Mouse (Mus musculus) ES-Bruce4 (cell line): ENCODE data around the gene Nudcd3. TPM values are rescaled to one million over a fixed set of nuclear protein-coding genes. Genes with fewer than 3 reads are reported as not detected.

Experiments
- H3K27ac ChIP-seq: 2 replicates; pipeline ENCODE4 v1.5.1; 2012; ENCODE audit warnings: low read length, inconsistent platforms; ENCODE audit not compliant: insufficient read depth
- H3K27me3 ChIP-seq: 2 replicates; pipeline ENCODE4 v1.6.1; 2012; ENCODE audit warnings: mild to moderate bottlenecking, low read length, inconsistent platforms; ENCODE audit not compliant: control insufficient read depth, poor library complexity, insufficient read depth, severe bottlenecking
- H3K36me3 ChIP-seq: 2 replicates; pipeline ENCODE4 v1.6.1; 2012; ENCODE audit warnings: inconsistent platforms, mild to moderate bottlenecking, low read length, moderate library complexity; ENCODE audit not compliant: control insufficient read depth, poor library complexity, insufficient read depth, severe bottlenecking
- H3K4me1 ChIP-seq: one replicate; pipeline ENCODE4 v1.8.1; 2011; ENCODE audit warnings: low read length; ENCODE audit not compliant: control insufficient read depth, insufficient read depth
- H3K4me3 ChIP-seq: 2 replicates; pipeline ENCODE4 v1.5.1; 2011; ENCODE audit warnings: low read depth, mild to moderate bottlenecking, low read length
- H3K9ac ChIP-seq: 2 replicates; pipeline ENCODE4 v1.6.1; 2012; ENCODE audit warnings: low read depth, mild to moderate bottlenecking, inconsistent platforms; ENCODE audit not compliant: poor library complexity, severe bottlenecking
- H3K9me3 ChIP-seq: replicated peaks from 2 replicates; pipeline ENCODE4 v1.6.1; 2012; ENCODE audit warnings: mild to moderate bottlenecking, low read length, inconsistent platforms; ENCODE audit not compliant: control insufficient read depth, poor library complexity, insufficient read depth, severe bottlenecking
- CTCF ChIP-seq: IDR thresholded peaks from one replicate; pipeline ENCODE4 v1.8.1; 2011; ENCODE audit warnings: low read depth, low read length
- EP300 ChIP-seq: IDR thresholded peaks from 2 replicates; pipeline ENCODE4 v1.6.1; 2011; ENCODE audit warnings: low read depth, low read length; ENCODE audit not compliant: insufficient read depth
- POLR2A ChIP-seq: IDR thresholded peaks from one replicate; pipeline ENCODE4 v1.8.1; 2011; ENCODE audit warnings: low read length; ENCODE audit not compliant: insufficient read depth
- polyA plus RNA-seq: library from polyadenylated mRNA; stranded (reverse); fragments of >200 nt; gene quantifications from 2 replicates; pipeline ENCODE4 v1.2.4, GENCODE M21; 2011; ENCODE audit warnings: low read depth; ENCODE audit not compliant: missing spikeins, insufficient read depth, insufficient read length

The Nudcd3 gene
- 77.6 and 78.2 TPM in 2 replicates for polyA plus RNA-seq

GRCm38 (mm10) chr11:6200087-6200569, at the start of gene Nudcd3:
Gene Nudcd3, minus strand, starts transcription at chr11:6200415.
- Histone ChIP-seq H3K4me3 (peak within 1 kb of the TSS; percentile 76), H3K27me3 (no peaks in the 10 kb centered on the region), H3K4me1 (peaks cover 4% of the 10 kb centered on the region), H3K9me3 (no peaks in the 10 kb centered on the region), H3K36me3 (no peaks in the 10 kb centered on the region), H3K9ac (peak within 1 kb of the TSS; percentile 85), H3K27ac (peak within 1 kb of the TSS; percentile 59)
- TF ChIP-seq POLR2A (peak; percentile 40), CTCF (no peak)

GRCm38 (mm10) chr11:6244707-6245106, 44.5 kb upstream of the Nudcd3 start:
- Histone ChIP-seq H3K27ac (no peak overlapping the region), H3K36me3 (no peaks in the 10 kb centered on the region), H3K4me1 (no peaks in the 10 kb centered on the region), H3K9ac (no peak overlapping the region), H3K9me3 (no peaks in the 10 kb centered on the region; the same call in 1 of the 2 replicates), H3K4me3 (no peak overlapping the region), H3K27me3 (no peaks in the 10 kb centered on the region)
- TF ChIP-seq CTCF: no peak
- TF ChIP-seq EP300: no peak

GRCm38 (mm10) chr11:6233025-6233424, 32.8 kb upstream of the Nudcd3 start:
- Histone ChIP-seq H3K9me3 (peaks cover 12% of the 10 kb centered on the region), H3K9ac (no peak overlapping the region), H3K27ac (no peak overlapping the region), H3K27me3 (no peaks in the 10 kb centered on the region), H3K4me1 (no peaks in the 10 kb centered on the region), H3K36me3 (no peaks in the 10 kb centered on the region), H3K4me3 (no peak overlapping the region)
- TF ChIP-seq POLR2A: no peak
- no peak for TF ChIP-seq CTCF
- TF ChIP-seq EP300: no peak

GRCm38 (mm10) chr11:6230012-6230411, 29.8 kb upstream of the Nudcd3 start, which contains the start of gene Npc1l1:
Gene Npc1l1, minus strand, starts transcription at chr11:6230143.
- peaks cover 3% of the 10 kb centered on the region for H3K4me1 ChIP-seq
- H3K36me3 ChIP-seq: no peaks in the 10 kb centered on the region
- no peak within 1 kb of the TSS for H3K27ac ChIP-seq
- peaks cover 3% of the 10 kb centered on the region for H3K9me3 ChIP-seq
- no peak within 1 kb of the TSS for H3K9ac ChIP-seq
- no peaks in the 10 kb centered on the region for H3K27me3 ChIP-seq
- H3K4me3 ChIP-seq: no peak within 1 kb of the TSS
- TF ChIP-seq POLR2A (no peak), EP300 (no peak), CTCF (no peak)

GRCm38 (mm10) chr11:6224541-6225229, 24.5 kb upstream of the Nudcd3 start:
- peaks cover 3% of the 10 kb centered on the region for H3K4me1 ChIP-seq
- no peak overlapping the region for H3K27ac ChIP-seq
- H3K27me3 ChIP-seq: no peaks in the 10 kb centered on the region
- no peaks in the 10 kb centered on the region for H3K36me3 ChIP-seq
- no peak overlapping the region for H3K4me3 ChIP-seq
- no peak overlapping the region for H3K9ac ChIP-seq
- TF ChIP-seq POLR2A: no peak
- TF ChIP-seq CTCF: no peak
- TF ChIP-seq EP300: 0 out of 2 replicates have a peak, but pooled peaks have one; percentile 14
- no peaks in the 10 kb centered on the region for H3K9me3 ChIP-seq

GRCm38 (mm10) chr11:6222187-6222586, 22.0 kb upstream of the Nudcd3 start:
- H3K4me1 ChIP-seq: peaks cover 3% of the 10 kb centered on the region
- H3K27me3 ChIP-seq: no peaks in the 10 kb centered on the region
- H3K4me3 ChIP-seq: no peak overlapping the region
- TF ChIP-seq EP300 (no peak), CTCF (no peak), POLR2A (no peak)
- no peak overlapping the region for H3K9ac ChIP-seq
- no peaks in the 10 kb centered on the region for H3K9me3 ChIP-seq
- no peak overlapping the region for H3K27ac ChIP-seq
- no peaks in the 10 kb centered on the region for H3K36me3 ChIP-seq
